Mouse (Mus musculus) erythroblast, adult 5-6 weeks (primary cell): ENCODE data around the gene Fgd4. TPM values are rescaled to one million over a fixed set of nuclear protein-coding genes. Genes with fewer than 3 reads are reported as not detected.
"Not testable (repeated sequence)": the region's sequence is repeated elsewhere in the genome, so short reads cannot be mapped to it uniquely, and the experiment has no call there.

Experiments
- ATAC-seq: replicated peaks from 2 replicates; pipeline ENCODE4 v1.8.0; 2016; ENCODE audit warnings: moderate number of reproducible peaks, mild to moderate bottlenecking, moderate TSS enrichment, inconsistent platforms; ENCODE audit not compliant: poor library complexity, low FRiP score, severe bottlenecking
- total RNA-seq, 2 experiments: library from RNA; stranded (forward) in 1 of 2; stranded (reverse) in 1 of 2; fragments of 150-400 nt in 1 of 2; fragments of 200-764, 138-1000 nt in 1 of 2; gene quantifications; 2 replicates each; pipeline versions ENCODE4 v1.2.3 to v1.2.4; 2015 to 2017; ENCODE audit warnings: low replicate concordance in 2 of 2

Gene Fgd4
- total RNA-seq, 2 experiments from 2014 or later, result 11.9 to 14.0 TPM

GRCm38 (mm10) chr16:16549105-16549504, 51.2 kb downstream of the Fgd4 start:
- no peak for ATAC-seq

DNA sequence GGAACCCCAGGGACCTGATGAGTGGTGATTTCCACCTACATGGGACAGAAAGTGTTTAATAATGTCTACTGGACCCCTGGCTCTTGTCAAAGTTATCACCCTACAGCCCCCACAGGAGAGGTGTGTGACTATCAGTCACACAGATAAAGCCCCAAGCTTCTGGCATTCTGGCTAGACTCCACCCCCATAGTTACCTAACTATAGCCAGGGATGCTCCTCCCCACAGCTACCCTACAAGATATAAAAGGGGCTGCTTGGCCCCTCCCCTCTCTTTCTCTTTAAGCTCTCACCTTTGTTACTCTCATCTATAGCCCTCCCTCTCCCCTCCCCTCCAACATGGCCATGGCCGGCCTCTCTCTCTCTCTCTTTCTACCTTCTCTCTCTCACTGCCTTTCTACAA, 53.7 kb downstream of the Fgd4 start:
- no peak for ATAC-seq

DNA sequence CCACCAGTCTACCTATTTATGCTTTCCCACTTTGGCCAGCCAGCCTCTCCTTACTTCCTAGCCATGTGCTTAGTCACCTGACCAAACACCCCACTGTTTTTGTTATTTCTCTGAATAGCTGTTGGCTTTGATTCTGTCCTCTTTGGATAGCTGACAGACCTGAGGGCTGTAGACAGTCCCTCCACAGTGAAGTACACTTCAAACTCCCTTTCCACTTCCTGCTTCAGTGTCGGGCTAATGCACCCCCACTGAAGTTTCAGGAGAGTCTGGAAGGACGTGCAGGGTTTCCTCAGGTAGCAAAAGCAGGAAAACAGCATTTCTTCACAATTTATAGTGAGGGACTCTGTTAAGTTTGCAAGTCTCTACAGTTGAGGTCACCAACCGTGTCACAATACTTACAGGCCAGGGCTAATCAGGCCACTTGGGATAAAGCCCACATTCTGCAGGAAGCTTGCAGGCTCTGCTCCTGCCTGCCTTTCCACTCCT, 57.4 kb downstream of the Fgd4 start:
- no peak for ATAC-seq

GRCm38 (mm10) chr16:16539396-16539795, 61.0 kb downstream of the Fgd4 start:
- not testable (repeated sequence) for ATAC-seq

GRCm38 (mm10) chr16:16535232-16535631, 65.1 kb downstream of the Fgd4 start:
- no peak for ATAC-seq

DNA sequence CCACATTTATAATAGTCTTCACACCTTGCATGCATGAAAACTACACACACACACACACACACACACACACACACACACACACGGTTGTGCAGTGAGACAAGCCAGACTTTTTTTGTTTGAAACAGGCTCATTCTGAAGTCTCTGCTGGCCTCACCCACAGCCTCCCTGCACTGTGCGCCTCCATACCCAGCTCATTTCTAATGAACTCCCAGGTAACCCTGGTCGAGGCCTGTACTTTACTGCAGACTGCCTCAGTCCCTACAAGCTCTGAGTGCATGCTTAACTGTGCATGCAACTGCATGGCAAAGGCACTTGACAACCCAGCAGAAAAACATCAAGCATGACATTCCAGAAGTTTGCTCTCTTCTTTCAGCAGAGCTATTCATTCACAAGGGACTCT, 72.3 kb downstream of the Fgd4 start:
- no peak for ATAC-seq

- no peak for ATAC-seq
Measured at GRCm38 (mm10) chr16:16527267-16527666, 73.1 kb downstream of the Fgd4 start.

DNA sequence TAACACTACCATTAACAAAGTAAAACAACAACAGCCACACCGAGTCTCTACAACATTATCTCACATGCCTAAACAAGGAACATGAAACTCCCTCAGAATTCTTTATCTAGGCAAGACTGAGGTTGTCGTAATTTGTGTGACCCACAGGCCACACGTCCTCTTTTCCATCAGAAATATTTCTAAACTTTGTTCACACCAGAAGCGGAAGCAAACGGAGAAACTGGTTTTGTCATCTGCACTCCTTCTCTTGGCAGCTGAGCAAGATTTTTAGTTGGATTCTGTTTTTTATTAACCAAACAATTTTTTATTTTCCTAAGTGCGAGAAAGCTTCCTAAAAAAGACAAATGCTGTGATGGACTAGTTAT, 73.6 kb downstream of the Fgd4 start:
- no peak for ATAC-seq

DNA sequence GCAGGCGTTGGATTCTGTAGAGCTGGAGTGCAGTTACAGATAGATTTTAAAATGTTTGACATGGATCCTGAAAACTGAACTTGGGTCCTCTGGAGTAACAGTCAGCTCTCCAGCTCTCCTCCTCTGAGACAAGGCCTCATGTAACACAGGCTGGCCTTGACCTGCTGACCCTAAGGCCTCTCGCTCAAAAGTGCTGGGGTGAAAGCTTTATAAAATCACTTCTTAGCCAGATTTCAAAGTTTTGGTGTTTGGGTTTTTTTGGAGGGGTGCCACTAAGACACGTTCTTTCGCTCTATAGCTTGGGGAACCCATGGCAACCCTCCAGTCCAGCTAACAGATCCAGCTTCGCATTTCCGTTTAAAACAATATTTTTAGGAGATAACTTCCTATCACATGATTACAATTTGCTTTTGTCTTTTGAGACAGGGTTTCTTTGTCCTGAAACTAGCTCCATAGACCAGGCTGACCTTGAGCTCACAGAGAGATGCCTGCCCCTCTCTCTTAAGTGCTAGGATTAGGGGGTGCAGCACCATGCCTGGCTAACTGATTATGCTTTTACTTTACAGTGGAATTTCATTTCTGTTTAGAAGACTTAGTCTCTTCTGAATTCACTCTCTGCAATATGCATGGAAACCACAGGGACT, 74.1 kb downstream of the Fgd4 start:
- no peak for ATAC-seq

- no peak for ATAC-seq
Measured at GRCm38 (mm10) chr16:16525266-16525904, 75.0 kb downstream of the Fgd4 start.

GRCm38 (mm10) chr16:16523632-16524031, 76.7 kb downstream of the Fgd4 start:
- ATAC-seq, result no peak

DNA sequence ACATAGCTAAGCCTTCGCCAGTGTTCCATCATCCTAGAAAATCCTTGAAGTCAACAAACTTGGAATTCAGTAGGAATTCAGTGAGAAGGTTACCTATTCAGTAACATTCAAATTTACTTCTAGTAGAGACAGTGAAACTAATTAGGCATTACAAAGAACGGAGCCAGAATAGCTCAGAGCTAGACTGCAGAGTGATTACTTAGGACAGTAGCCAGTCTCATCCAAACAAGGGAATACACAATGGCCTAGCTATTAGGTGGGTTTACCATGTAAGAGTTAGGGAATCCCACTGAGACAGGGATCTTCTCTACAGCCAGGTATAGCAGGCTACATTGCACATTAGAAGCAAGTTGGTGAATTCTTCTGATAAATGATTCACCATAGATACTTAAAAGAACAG, 77.5 kb downstream of the Fgd4 start:
- not testable (repeated sequence) for ATAC-seq

DNA sequence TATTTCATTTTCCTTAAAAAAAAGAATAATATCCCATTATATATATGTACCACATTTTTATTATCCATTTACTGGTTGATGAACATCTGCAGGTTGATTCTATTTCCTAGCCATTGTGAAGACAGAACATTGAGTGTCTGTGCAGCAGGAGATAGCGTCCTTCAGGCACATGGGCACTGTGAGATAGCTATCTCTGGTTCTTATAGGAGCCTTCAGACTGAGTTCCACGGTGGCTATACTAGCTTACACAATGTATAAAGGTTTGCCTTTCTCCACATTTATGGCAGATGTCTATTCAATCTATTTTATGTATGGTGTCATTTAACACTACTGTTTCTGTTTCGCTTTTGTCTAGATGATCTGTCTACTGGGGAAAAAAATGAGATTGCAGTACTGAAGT, 98.9 kb downstream of the Fgd4 start:
- ATAC-seq, result no peak

DNA sequence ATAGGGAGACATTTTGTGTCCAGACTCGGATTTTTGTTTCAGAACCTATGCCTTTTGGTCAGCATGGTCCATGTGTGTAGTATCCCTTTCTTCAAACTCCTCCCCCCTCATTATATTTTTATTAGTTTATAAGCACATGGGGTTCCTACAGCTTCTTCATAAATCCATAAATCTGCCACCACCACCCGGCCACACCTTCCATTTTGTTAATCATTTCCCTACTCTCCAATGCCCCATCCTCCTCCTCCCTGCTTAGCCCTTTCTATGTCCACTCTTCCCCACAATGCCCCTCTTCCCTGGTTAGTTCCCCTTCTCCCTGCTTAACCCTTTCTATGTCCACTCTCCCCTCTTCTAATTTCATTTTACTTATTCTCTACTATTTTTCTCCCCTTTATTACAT, 99.4 kb downstream of the Fgd4 start:
- no peak for ATAC-seq

DNA sequence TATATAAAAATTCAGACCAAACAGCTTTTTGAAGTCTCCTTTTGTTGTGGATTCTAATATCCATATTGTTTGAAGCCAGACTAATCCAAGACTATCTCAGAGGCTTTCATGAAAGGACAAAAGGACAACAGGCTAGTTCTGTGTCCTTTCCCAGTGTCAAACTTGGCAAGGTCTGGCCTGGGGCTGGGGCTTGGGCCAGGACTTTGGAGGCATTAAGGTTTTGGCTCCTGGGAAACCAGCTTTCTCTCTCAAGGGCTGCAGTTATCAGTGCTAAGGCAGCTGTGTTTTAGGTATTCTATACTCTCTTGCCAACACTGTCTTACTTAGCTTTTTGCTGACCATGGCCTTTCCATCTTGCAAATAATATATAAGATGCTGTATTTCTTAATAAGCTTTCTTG, 101.6 kb downstream of the Fgd4 start:
- no peak for ATAC-seq

GRCm38 (mm10) chr16:16485523-16486043, 114.8 kb downstream of the Fgd4 start:
- no peak for ATAC-seq

DNA sequence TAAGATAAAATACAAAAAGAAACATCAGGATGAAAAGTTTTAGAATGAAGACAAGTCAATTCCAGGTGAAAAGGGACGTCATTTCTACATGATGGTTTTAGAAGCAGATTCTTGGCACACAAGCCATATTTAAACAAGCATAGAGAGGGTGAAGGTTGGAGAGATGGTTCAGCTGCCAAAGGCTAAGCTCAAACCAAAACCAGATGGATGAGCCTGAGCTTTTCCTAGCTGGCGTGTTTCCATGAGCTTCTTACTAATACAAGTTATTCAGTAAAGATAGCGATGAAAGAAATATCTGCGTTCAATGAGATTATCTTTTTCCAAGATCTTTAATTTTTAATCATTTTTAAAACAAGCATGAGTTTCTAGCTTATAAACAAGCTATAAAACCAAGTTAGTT, 115.7 kb downstream of the Fgd4 start:
- no peak for ATAC-seq

- ATAC-seq, result not testable (repeated sequence)
Measured at GRCm38 (mm10) chr16:16473451-16473850, 126.9 kb downstream of the Fgd4 start.

DNA sequence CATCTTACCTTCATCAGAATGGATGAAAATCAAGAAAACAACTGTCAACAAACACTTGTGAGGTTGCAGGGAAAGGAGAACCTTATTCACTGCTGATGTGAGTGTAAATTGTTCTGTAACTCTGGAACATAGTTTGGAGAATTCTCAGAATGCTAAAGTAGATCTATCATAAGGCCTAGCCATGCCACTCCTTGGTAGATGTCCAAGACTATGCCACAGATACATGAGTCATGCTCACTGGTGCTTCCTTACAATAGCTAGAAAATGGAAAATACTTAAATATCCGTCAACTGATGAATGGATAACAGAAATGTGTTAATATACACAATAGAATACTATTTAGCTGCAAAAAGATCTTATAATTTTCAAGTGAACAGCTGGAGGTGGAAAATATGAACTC, 150.3 kb downstream of the Fgd4 start:
- ATAC-seq, result no peak

- no peak for ATAC-seq
Measured at GRCm38 (mm10) chr16:16438436-16438835, 161.9 kb downstream of the Fgd4 start.

DNA sequence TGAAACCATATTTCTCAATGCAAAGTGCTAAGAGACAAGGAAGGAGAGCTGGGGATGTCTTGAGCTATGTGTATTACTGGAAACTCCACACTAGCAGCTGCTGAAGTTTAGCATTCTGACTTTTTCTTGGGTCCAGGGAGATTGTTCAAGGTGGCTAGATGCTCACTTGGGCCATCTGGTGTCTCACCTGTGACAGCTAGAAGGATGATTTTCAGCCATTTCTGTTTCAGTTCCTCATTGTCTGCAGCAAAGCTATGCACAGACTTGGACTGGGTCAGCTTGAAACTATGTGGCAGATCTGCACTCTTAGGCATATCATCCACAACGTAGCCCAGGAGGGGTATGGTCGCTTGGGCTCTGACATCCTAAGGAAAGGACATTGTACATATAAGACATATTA, 177.9 kb downstream of the Fgd4 start:
- ATAC-seq, result no peak

DNA sequence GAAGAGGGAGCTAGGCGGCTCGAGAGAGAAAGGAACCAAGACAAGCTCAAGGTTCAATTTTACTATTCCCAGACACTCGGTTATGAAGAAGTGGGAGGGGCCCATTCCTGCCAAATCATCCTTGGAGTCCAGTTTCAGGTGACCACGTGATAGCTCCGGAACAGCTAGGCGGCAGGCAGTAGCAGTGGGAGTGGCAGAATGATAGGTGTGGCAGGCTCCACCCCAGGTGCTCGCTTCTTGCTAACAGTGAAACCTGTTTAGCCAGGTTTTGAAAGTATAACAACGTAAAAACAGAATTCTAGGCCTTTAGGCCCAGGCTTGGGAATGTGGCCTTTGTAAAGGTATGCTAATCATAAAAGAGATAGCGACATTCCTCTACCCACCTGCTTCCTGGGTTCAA, 233.1 kb downstream of the Fgd4 start:
- not testable (repeated sequence) for ATAC-seq
